Mouse (Mus musculus): ENCODE measurements around the gene Higd1c.
"Not testable (repeated sequence)": the region's sequence is repeated elsewhere in the genome, so short reads cannot be mapped to it uniquely, and the experiment has no call there.

- not testable (repeated sequence) for TF ChIP-seq POLR2A (IDR thresholded peaks at IDR 0.05; ENCODE audit: borderline replicate concordance, insufficient read depth, low read length); CTCF (IDR thresholded peaks at IDR 0.05; ENCODE audit: borderline replicate concordance, insufficient read depth, low read depth, low read length)
Observed at GRCm38 (mm10) chr15:100341314-100341980, 22.9 kb upstream of the Higd1c start.

Measured in cerebellum, adult 2 months (tissue).